Mouse (Mus musculus): ENCODE measurements around the gene Dtnb.
"Not testable (repeated sequence)": the region's sequence is repeated elsewhere in the genome, so short reads cannot be mapped to it uniquely, and the experiment has no call there.

Dtnb gene

DNA sequence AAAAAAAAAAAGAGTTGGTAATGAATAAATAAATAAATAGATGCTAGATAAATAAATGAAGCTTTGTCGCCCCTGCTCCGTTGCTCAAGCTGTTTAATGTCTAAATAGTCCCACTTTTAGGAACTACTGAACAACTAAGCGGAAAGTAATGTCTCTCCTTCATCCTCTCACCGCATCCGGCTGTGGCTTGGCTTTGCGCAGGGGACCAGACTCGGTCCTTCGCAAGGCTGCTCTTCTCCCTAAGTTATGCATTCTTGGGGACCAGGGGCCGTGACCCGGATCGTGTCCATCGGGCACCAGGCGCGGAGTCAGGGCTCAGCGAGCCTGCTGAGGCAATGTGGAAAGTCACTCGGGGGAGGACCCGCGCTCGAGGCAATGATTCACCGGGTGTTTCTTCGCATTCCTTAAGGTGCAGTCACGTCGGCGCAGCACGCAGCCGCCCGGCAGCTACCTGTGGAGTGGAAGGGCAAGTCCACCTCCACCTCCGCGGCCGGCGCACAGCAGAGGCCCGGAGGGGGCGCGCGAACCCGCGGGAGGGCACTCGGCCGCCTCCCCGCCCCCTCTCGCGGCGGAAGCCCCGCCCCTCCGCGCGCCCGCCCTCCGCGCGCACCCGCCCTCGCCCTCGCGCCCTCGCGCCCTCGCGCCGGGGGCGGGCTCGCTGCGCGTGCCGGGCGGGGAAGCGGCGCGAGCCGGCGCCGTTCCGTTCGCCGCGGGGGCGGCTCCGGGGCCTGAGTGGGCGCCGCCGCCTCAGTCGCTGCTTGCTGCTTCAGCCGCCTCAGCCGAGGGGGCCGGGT, at the start of gene Dtnb:
Gene Dtnb (plus strand): TSS at position 595 of the 794 bp plus-strand sequence.
- DNase-seq (ENCODE audit: extremely low spot score, low spot score), result peak; percentile 77

DNA sequence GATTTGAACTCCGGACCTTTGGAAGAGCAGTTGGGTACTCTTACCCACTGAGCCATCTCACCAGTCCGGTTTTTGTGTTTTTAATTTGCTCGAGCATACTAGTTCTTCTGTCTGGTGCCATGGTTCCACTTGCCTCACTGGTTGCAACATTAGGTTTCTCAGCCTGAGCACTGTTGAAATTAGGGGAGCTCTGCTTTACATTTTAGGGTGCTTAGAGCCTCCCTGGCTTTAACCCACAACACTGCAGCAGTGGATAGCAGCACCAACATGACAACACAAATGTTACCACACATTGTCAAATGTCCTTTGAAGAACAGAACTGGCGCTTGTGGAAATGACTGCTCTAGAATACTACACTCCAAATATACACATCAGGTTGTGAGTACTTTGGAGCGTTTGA, 46.6 kb upstream of the Dtnb start:
- DNase-seq (ENCODE audit: extremely low spot score, low spot score), result no peak

DNA sequence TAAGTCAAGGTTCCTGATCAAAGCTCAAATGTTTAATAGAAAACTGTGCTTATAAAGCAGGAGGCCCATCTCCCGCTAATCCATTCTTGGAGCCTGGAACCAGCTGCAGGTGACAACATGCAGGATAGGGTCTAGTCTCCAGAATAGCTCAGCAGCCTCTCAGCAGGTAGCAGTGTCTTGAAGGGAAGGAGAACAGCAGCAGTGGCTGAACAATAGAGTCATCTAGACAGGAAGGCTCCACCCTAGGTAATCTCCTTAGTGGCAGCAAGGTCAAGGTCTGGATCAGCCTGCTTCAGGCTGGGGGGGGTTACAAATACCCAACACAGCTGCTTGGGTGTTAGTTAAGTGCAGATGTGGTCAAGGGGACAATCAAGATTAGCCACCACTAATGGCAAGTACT, 36.7 kb upstream of the Dtnb start:
- DNase-seq (ENCODE audit: extremely low spot score, low spot score), result not testable (repeated sequence)

DNA sequence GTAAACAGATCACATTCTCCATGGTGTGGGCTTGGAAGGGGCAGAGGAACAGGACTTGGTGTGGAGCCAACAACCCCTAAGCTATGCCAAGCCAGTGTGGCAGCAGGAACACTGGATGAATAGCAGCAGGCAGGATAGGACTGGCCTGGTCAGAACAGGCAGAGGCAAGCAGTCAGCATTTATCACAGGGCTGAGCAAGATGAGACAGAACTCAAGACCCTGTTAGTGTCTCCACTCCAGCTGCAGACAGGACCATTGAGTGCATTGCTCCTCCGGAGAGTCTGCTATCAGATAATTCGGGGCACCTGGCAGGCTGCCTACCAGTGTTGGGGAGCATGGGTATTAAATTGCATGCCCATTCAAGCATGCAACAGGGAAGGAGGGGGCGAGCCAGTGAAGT, 34.6 kb upstream of the Dtnb start:
- DNase-seq (ENCODE audit: extremely low spot score, low spot score), result no peak

DNA sequence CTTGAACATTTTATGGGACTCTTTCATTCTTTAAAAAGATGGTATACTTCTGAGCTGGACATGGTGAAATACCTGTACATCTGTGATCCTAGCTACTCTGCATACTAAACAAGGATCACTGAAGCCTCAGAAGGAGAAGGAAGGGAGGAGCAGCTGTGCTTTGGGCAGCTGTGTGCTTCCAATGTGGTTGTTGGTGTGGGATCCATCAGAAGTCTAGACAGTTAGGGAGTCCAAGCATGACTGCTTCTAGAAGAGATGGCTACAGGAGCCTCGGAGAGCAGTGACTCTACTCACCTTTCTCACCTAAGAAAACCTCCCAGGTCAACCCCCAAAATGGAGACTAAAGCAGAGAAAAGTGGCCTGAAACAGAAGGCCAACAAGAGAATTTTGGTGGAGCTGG, 34.1 kb upstream of the Dtnb start:
- no peak for DNase-seq (ENCODE audit: extremely low spot score, low spot score)

DNA sequence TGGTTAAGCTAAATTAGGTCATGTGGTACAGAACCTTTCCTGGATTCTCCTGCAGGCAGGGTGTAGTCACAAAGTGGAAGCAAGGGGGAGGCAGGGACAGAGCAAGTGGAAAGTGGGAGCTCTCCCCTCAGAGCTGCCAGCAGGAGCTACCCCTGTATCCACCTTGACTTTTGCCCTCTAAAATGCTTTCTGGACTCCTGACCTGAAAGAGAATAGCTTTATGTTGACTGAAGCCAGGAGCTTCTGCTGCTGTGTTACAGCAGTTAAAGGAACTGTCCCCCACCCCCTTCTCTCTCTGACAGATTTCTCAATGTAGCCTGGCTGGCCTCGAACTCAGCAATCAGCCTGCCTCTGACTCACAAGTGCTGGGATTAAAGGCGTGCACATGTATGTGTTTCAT, 32.6 kb upstream of the Dtnb start:
- DNase-seq (ENCODE audit: extremely low spot score, low spot score), result no peak

DNA sequence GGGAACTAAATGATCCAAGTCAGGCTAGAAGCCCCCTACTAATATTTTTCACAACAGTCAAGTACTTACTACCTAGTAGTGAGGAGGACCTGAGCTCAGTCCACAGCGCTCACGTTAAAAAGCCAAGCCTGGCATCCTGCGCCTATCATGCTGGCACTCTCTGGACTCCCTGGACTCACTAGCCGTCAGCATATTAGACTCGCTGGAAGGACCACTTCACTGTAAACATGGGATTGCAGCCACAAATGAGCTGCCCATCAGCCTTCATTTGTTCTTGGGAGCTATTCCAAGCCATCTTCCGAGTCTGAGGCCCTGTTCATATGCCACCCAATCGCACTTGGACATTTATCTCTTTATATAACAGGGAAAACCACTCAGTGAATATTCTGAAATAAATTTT, 31.3 kb upstream of the Dtnb start:
- DNase-seq (ENCODE audit: extremely low spot score, low spot score), result no peak

DNA sequence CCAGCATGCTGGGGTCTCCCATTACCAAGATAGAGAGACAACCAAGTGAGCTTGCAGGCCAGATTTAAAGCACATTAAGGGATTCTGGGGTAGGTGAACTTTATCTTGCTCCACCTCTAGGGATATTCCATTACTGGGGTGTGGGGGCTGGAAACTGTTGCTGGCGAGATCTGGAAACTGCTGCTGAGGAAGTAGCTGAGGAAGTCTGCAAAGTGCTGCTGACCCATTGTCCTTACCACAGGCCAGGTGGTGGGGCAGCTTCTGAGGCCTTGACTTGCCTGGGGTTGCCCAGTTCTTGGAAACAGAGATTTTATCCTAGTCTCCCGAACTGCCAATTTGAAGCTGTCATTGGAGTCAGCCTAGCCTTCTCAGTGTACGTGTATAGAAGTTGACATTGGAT, 26.7 kb upstream of the Dtnb start:
- no peak for DNase-seq (ENCODE audit: extremely low spot score, low spot score)

DNA sequence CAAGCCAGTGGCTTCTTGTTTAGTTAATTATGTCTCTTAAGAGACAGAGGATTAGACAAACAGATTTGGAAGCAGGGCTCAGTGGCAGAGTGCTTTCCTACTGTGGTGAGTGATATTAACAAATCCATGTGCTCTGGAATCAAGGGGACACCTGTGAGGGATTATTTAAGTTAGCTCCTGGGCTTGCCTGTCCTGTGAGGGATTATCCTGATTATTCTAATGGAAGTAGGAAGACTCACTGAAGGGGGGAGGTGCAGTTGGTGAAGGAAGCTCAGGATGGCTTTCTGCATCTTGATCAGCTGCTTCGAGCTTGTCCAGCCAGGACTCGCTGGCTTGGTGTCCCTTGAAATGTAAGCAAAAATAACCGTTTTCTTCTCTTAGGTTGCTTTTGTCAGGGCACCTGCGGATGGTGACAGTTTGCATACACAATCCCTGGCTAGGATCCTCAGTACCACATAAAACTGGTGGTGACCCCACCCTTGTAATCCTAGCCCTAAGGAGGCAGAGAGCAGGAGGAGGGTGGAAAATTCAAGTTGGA, 26.0 kb upstream of the Dtnb start:
- DNase-seq (ENCODE audit: extremely low spot score, low spot score), result no peak

DNA sequence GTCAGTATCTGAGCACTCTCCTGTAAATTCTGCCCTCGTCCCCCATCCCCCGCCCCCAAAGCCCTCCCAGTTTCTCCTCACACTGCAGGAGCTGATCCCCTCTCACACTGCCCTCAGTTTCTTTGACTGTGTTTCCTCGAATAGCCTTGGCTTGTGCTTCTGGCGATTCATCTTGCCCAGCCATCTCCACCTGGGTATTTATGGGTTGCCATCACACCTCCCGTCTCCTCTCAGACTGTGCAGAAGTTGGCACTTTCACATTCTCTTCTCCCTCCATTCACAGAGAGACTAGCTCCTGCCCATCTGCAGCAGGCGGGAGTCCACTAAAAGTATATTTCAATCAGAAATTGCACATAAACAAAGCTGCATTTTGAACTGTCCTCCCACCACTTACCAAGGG, 25.4 kb upstream of the Dtnb start:
- no peak for DNase-seq (ENCODE audit: extremely low spot score, low spot score)

DNA sequence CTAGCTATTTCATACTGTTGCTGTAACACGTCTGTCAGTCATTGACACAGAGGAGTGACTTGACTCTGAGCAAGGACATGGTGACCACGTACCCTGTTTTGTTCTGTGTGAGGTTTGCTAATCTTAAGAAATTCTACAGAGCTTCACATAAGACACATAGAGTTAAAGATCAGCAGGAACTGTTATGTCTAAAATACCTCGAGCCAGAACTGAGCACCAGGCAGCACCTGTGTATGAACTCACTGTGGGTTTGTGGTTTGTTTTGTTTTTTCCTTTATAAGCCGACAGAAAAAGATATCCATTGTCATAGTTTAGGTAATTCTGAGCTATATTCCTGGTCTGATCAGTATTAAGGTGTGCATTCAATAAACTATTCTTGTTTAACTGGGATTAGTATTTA, 24.7 kb upstream of the Dtnb start:
- no peak for DNase-seq (ENCODE audit: extremely low spot score, low spot score)

DNA sequence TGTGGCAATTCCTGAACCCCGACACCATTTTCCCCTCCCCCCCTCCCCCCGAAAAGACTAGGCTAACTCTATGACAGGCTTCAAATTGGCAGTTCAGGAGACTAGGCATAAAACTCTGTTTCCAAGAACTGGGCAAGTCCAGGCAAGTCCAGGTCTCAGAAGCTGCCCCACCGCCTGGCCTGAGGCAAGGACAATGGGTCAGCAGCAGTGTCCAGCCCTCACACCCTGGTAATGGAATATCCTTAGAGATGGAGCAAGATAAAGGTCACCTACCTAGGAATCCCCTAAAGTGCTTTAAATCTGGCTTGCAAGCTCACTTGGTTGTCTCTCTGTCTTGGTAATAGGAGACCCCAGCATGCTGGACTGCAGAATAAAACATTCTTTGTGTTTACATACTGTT, 24.3 kb upstream of the Dtnb start:
- DNase-seq (ENCODE audit: extremely low spot score, low spot score), result no peak

DNA sequence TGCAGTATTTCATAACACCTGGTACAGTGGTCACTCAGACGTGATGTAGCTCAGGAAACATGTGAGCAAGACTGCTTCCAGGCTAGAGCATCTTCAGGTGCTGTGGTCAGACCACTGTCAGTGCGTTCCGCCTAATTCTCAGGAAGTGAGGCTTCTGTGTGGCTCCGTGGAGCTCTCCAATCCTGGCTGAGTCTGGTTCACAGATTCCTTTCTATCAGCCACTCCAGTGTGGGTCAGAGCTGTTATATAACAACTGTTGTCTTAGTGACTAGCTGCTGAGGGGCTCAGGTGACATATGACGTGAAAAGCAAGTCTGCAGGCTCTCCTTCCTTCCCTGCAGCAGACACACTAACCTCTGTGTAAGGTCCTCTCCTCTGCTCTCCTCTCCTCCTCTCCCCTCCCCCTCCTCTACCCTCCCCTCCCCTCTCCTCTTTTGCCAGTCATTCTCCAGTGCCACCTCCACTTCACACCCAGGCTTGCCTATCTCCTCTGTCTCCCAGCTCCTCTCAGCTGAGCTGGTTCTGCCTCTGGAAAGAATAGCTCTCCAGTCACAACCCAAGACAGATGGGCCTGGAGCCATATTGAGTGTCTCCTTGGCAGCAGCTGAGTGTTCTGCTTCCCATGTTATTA, 23.5 kb upstream of the Dtnb start:
- no peak for DNase-seq (ENCODE audit: extremely low spot score, low spot score)

DNA sequence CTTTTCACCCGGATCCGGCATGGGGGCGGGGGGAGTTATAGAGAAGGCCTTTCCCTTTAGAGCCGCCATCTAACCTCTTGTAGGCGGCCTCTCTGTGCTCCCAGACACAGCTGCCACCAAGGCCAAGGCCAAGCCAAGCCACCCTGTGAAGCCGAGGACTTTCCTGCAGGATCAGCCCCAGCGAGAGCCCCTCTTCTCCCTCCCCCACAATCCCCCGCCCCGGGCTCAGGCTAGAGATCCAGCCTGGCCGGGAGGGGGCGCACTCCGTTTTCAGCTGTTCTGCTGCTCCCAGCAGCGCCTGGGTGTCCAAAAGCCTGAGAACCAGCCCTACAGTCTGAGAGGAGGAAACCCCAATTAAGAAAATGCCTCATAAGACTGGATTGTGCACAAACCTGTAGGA, 21.9 kb upstream of the Dtnb start:
- peak; percentile 55 for DNase-seq (ENCODE audit: extremely low spot score, low spot score)

DNA sequence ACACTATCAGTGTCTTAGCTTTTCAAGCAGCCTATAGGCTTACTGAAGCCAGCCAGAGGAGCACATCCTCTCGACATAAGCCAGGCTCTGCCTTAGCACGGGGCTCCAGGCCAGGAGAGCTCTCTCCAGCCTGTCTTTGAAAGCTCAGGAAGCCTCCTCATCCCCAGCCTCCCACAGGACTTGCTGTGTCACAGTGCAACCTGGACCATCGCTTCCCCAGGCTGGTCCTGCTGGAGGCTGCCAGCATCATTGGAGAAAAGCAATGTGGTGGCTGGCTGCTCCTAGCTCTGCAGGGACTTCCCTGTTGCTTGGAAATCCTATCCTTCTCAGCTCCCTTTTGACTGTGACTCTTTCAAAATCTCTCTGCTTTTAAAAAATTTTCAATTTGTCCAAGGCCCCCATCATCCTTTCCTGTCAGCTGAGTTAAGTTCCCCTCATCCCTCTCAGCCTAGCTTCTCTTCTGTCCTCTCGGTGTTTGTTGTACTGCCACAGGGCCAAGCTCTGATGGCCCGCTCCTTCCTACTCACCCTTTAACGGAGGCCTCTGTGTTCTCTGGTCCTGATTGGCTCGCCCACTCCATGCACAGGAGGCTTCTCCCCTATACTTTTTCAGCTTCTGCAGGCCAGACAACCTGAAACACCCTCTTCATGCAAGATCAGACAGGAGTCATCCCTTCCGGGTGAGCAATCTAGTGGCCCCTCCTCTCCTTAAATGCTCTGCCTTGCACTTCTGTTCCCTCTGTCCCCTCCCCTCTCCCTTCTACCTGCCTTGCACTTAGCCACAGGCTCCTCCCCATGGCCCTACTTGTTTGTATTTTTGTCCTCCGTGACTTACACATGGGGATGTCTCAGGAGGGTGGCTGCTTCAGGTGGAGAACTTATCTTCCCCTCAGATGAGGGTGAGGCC, 14.5 kb upstream of the Dtnb start:
- no peak for DNase-seq (ENCODE audit: extremely low spot score, low spot score)

DNA sequence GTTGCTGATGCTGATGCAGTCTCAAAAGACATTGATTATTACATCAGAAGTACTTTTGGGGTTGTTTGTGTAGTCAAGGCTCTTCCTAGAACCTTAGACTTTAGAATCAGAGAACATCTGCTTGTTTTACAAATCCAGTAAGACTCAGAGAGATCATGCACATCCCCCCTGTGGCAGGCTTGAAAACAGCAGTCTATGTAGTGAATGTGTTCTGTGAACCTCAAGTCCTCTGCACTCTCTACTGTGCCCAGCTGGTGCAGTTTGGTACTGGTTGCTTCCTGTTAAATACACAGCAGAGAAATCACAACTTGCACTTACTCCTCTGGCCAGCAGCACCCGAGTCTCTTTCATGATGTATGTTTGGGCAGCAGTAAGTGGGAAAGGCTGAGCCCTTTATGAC, 11.6 kb upstream of the Dtnb start:
- DNase-seq (ENCODE audit: extremely low spot score, low spot score), result no peak

DNA sequence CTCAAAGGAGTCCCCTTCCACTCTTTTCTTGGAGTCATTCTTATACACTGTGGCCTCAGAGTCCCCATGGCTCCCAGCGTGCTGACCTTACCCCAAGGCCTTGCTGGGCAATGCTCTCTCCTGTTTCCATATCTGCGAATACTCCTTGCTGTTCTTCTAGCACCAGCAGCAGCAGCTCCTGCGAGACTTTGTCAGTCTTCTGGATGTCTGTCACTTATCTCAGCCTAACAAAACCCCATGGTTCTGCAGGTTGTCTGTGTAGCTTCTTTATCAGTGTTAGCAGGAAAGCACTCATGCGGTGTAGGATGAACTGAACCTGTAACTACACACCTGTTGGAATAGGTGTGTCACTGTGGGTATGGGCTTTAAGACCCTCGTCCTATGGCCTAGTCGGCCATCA, 11.1 kb upstream of the Dtnb start:
- no peak for DNase-seq (ENCODE audit: extremely low spot score, low spot score)

DNA sequence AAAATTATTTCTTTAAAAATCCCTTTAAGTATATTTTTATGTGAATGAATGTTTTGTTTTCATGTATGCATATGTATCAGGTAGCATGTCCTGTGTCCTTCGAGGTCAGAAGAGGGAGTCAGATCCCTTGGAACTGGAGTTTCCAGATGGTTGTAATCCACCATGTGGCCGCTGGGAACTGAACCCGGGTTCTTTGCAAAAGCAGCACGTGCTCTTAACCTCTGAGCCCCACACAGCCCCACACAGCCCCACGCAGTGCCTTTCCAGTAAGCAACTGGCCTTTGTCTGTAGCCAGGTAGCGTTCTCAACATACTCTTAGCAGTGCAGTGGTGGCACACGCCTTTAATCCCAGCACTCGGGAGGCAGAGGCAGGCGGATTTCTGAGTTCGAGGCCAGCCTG, 9.4 kb upstream of the Dtnb start:
- DNase-seq (ENCODE audit: extremely low spot score, low spot score), result no peak

DNA sequence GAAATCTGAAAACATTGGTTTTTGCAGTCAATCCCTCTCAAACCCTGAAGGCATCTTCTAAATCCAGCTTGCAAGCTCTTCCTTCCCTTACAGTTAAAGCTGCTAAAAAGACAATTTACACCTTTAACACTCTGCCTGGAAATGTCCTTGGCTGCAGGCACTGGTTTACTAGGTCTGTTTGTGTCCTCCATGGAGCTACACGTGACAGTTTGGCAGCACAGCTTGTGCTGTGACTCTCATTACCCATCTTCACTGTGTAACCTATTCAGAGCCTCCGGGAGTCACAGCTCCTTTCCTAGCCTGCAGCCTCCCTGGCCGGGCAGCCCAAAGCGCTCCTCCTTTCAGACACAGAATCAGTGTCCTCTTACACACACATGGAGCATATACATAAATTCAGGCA, 8.5 kb upstream of the Dtnb start:
- no peak for DNase-seq (ENCODE audit: extremely low spot score, low spot score)

DNA sequence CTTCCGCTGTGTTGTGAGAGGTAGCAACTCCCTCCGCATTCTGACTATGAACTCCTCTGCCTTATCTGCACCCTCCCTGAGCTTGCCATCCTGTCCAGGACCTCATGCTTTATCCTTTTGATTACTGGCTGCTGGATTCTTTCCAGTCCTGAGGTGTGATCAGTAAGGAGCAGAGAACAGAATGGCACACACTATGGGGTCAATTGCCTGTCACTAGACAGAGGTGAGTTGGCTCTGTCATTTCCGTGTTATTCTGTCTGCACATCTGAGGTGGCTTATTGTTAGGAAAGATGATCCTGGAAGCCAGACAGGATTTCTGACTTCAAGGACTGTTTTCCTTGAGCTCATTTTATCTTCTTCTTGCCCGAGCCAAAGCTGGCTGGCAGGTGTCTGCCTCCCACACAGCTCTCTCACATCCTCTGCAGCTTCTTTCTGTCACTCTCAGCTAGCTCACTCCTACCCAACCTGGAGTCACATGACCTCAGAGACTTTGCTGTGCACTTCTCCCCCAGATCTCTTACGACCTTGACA, 3.7 kb upstream of the Dtnb start:
- DNase-seq (ENCODE audit: extremely low spot score, low spot score), result no peak

DNA sequence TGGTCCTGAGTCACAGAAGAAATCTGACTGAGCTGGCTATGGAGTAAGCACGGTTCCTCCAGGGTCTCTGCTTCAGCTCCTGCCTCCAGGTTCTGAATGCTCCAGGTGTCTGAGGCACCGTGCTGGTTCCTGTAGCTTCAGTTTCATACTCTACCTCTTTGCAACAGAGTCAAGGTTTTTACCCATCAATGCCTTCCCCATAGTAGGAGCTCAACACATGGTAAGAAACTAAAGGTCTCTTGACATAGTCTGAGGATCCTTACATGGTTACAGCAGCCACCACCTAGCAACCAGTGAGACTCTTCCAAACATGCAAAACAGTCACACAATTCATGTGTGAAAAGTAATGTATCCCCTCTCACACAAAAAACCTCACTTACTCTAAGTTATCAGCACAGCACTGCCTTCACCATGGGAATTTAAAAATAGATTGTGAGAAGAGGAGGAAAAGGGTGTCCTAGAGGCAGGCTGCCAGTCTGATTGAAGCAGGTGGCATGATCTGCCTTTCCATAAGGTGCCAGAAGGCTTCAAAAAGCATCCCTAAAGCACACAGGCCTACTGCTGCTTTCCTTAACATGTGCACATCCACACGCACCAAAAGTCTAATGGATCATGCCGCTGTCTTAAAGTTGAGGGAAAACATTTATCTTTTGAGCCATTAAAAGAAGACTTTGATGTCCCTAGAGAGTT, 1.3 kb upstream of the Dtnb start:
- DNase-seq (ENCODE audit: extremely low spot score, low spot score), result no peak
